Mouse (Mus musculus): ENCODE results near the gene Tmem107.

The Tmem107 gene

GRCm38 (mm10) chr11:69070590-69071222, at the start of gene Tmem107:
Tmem107 (plus strand) TSS chr11:69070806.
- peak; percentile 99 for DNase-seq (ENCODE audit: low read depth, low spot score)

- DNase-seq (ENCODE audit: low read depth, low spot score) = no peak
Observed at GRCm38 (mm10) chr11:69026562-69026961, 44.0 kb upstream of the Tmem107 start.

- DNase-seq (ENCODE audit: low read depth, low spot score) = peak; percentile 39
Observed at GRCm38 (mm10) chr11:69028805-69029204, 41.8 kb upstream of the Tmem107 start.

- DNase-seq (ENCODE audit: low read depth, low spot score) = no peak
Observed at GRCm38 (mm10) chr11:69033552-69033951, 37.1 kb upstream of the Tmem107 start.

GRCm38 (mm10) chr11:69034585-69034984, 36.0 kb upstream of the Tmem107 start:
- DNase-seq (ENCODE audit: low read depth, low spot score) = no peak

- DNase-seq (ENCODE audit: low read depth, low spot score) = no peak
Observed at GRCm38 (mm10) chr11:69035411-69035810, 35.2 kb upstream of the Tmem107 start.

GRCm38 (mm10) chr11:69035849-69036248, 34.8 kb upstream of the Tmem107 start:
- peak; percentile 97 for DNase-seq (ENCODE audit: low read depth, low spot score)

GRCm38 (mm10) chr11:69036486-69037230, 33.9 kb upstream of the Tmem107 start:
- peak; percentile 93 for DNase-seq (ENCODE audit: low read depth, low spot score)

- peak; percentile 90 for DNase-seq (ENCODE audit: low read depth, low spot score)
Observed at GRCm38 (mm10) chr11:69037231-69038061, 33.2 kb upstream of the Tmem107 start.

GRCm38 (mm10) chr11:69038173-69038572, 32.4 kb upstream of the Tmem107 start:
- DNase-seq (ENCODE audit: low read depth, low spot score) = no peak

- DNase-seq (ENCODE audit: low read depth, low spot score) = peak; percentile 91
Observed at GRCm38 (mm10) chr11:69045531-69046394, 24.8 kb upstream of the Tmem107 start, which contains the start of gene Aurkb. Aurkb (plus strand) TSS chr11:69045647.

GRCm38 (mm10) chr11:69046395-69046774, 24.2 kb upstream of the Tmem107 start:
- DNase-seq (ENCODE audit: low read depth, low spot score) = no peak

GRCm38 (mm10) chr11:69047592-69047991, 23.0 kb upstream of the Tmem107 start:
- no peak for DNase-seq (ENCODE audit: low read depth, low spot score)

GRCm38 (mm10) chr11:69048151-69048550, 22.5 kb upstream of the Tmem107 start:
- DNase-seq (ENCODE audit: low read depth, low spot score) = no peak

GRCm38 (mm10) chr11:69050748-69051147, 19.9 kb upstream of the Tmem107 start:
- no peak for DNase-seq (ENCODE audit: low read depth, low spot score)

GRCm38 (mm10) chr11:69051771-69052170, 18.8 kb upstream of the Tmem107 start:
- DNase-seq (ENCODE audit: low read depth, low spot score) = no peak

GRCm38 (mm10) chr11:69052824-69053421, 17.7 kb upstream of the Tmem107 start:
- no peak for DNase-seq (ENCODE audit: low read depth, low spot score)

GRCm38 (mm10) chr11:69053848-69054247, 16.8 kb upstream of the Tmem107 start:
- DNase-seq (ENCODE audit: low read depth, low spot score) = no peak

- no peak for DNase-seq (ENCODE audit: low read depth, low spot score)
Observed at GRCm38 (mm10) chr11:69058265-69058664, 12.3 kb upstream of the Tmem107 start.

GRCm38 (mm10) chr11:69058729-69059356, 11.8 kb upstream of the Tmem107 start:
- DNase-seq (ENCODE audit: low read depth, low spot score) = no peak
